Mouse (Mus musculus) cerebellum, adult 2 months (tissue): ENCODE results near the gene Prdx1.

ENCODE experiments used
- CTCF ChIP-seq: fragments of 200-500 bp; IDR thresholded peaks from 2 replicates; pipeline ENCODE4 v1.5.1; 2011; ENCODE audit warnings: low read depth, mild to moderate bottlenecking, control low read depth, low read length, moderate library complexity, borderline replicate concordance; ENCODE audit not compliant: insufficient read depth
- POLR2A ChIP-seq: fragments of 200-500 bp; IDR thresholded peaks from 2 replicates; pipeline ENCODE4 v1.6.1; 2011; ENCODE audit warnings: low read length, control low read depth, borderline replicate concordance; ENCODE audit not compliant: insufficient read depth

DNA sequence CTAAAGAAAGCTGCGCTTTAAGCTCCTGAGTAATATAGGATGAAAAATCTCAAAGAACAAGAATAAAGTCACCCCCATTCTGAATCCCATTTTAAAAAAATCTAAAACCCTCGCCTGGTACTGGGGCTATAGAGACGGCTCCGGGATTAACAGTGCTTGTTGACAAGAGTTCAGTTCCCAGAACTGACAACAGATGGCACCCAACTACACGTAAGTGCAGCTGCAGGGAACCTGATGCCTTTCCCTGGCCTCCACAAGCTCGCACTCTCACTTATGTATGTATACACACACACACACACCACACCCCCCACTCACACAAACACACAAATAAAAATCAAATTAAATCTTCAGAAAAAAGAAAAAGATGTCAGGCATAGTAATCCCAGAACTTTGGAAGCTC, 41.0 kb upstream of the Prdx1 start:
- peak; percentile 58 for TF ChIP-seq CTCF
- TF ChIP-seq POLR2A = no peak
